Mouse (Mus musculus) stomach, postnatal 0 days (tissue): ENCODE data around the gene Il34.

Experiments
- CTCF ChIP-seq: IDR thresholded peaks from 2 replicates; pipeline ENCODE4 v1.5.1; 2016; ENCODE audit warnings: antibody characterized with exemption, low read depth, mild to moderate bottlenecking, moderate library complexity
- EP300 ChIP-seq: optimal IDR thresholded peaks from 2 replicates; pipeline ENCODE3; 2016; ENCODE audit warnings: antibody characterized with exemption

GRCm38 (mm10) chr8:110804825-110805514 lies 754 bp downstream of the Il34 start:
- no peak for TF ChIP-seq CTCF
- TF ChIP-seq EP300, result no peak
